Mouse (Mus musculus) stomach, postnatal 0 days (tissue): ENCODE results near the gene Il23a.

Source experiments
- CTCF ChIP-seq: IDR thresholded peaks from 2 replicates; pipeline ENCODE4 v1.5.1; 2016; ENCODE audit warnings: antibody characterized with exemption, low read depth, mild to moderate bottlenecking, moderate library complexity
- EP300 ChIP-seq: optimal IDR thresholded peaks from 2 replicates; pipeline ENCODE3; 2016; ENCODE audit warnings: antibody characterized with exemption

GRCm38 (mm10) chr10:128247020-128247732 lies 51.4 kb downstream of the Il23a start:
- TF ChIP-seq CTCF = no peak
- TF ChIP-seq EP300 = no peak
